Mouse (Mus musculus) kidney, adult 18-20 months (tissue): Measurements from ENCODE around the gene Rwdd4a.

Experiments
- DNase-seq: peaks from one replicate; pipeline ENCODE4 v3.0.0; 2021

Gene Rwdd4a

GRCm38 (mm10) chr8:47590400-47590799, 56.9 kb downstream of the Rwdd4a start:
- DNase-seq = no peak

- peak; percentile 17 for DNase-seq
Measured at GRCm38 (mm10) chr8:47600664-47601063, 67.2 kb downstream of the Rwdd4a start.
